Mouse (Mus musculus) forebrain, embryonic 13.5 days (tissue): Measurements from ENCODE around the gene Gsk3a. TPM values are rescaled to one million over a fixed set of nuclear protein-coding genes. Genes with fewer than 3 reads are reported as not detected.

Experiments used
- ATAC-seq: fragments of 200-750 bp; cut with Nextera tagmentation; 2 replicates; pipeline ENCODE4 v1.8.0; 2017
- H3K27ac ChIP-seq: fragments of 300-500 bp; sonication (generic); 2 replicates; pipeline ENCODE4 v1.5.1; 2015; ENCODE audit warnings: inconsistent platforms, mild to moderate bottlenecking, moderate library complexity
- H3K27me3 ChIP-seq: fragments of 300-500 bp; sonication (generic); 2 replicates; pipeline ENCODE4 v1.6.1; 2015; ENCODE audit warnings: mild to moderate bottlenecking, inconsistent platforms
- H3K36me3 ChIP-seq: fragments of 300-500 bp; sonication (generic); 2 replicates; pipeline ENCODE4 v1.6.1; 2015; ENCODE audit warnings: mild to moderate bottlenecking, inconsistent platforms; ENCODE audit not compliant: poor library complexity, severe bottlenecking
- H3K4me1 ChIP-seq: fragments of 300-500 bp; sonication (generic); 2 replicates; pipeline ENCODE4 v1.6.1; 2015; ENCODE audit warnings: inconsistent platforms
- H3K4me2 ChIP-seq: fragments of 300-500 bp; sonication (generic); 2 replicates; pipeline ENCODE4 v1.6.1; 2015; ENCODE audit warnings: inconsistent platforms, mild to moderate bottlenecking, moderate library complexity
- H3K4me3 ChIP-seq: fragments of 300-500 bp; sonication (generic); 2 replicates; pipeline ENCODE4 v1.5.1; 2015; ENCODE audit warnings: mild to moderate bottlenecking, inconsistent platforms
- H3K9ac ChIP-seq: fragments of 300-500 bp; sonication (generic); 2 replicates; pipeline ENCODE4 v1.6.1; 2015; ENCODE audit warnings: mild to moderate bottlenecking, inconsistent platforms
- H3K9me3 ChIP-seq: fragments of 300-500 bp; sonication (generic); replicated peaks from 2 replicates; pipeline ENCODE4 v1.6.1; 2016; ENCODE audit warnings: inconsistent platforms
- WGBS: fragments of 180-500 bp; shearing (Covaris S2); methylation state at CpG from one replicate; pipeline ENCODE4 v1.1.7; 2015; 5-methylcytosine and 5-hydroxymethylcytosine counted together
- polyA plus RNA-seq: library from polyadenylated mRNA; unstranded; fragments of >200 nt; fragmentation: Nextera tagmentation; extraction: Ambion mirVana; gene quantifications from 2 replicates; pipeline ENCODE4 v1.2.1, GENCODE M21; 2015

Gsk3a gene
- polyA plus RNA-seq, 1 experiment from 2014 or later: 11.2 TPM

GRCm38 (mm10) chr7:25206094-25206830, 31.4 kb downstream of the Gsk3a start:
- Histone ChIP-seq H3K27me3 (no peaks in the 10 kb centered on the region), H3K4me3 (no peak overlapping the region), H3K27ac (no peak overlapping the region), H3K4me2 (no peak overlapping the region), H3K4me1 (no peaks in the 10 kb centered on the region), H3K36me3 (peaks cover 79% of the 10 kb centered on the region), H3K9me3 (no peaks in the 10 kb centered on the region), H3K9ac (no peak overlapping the region)
- WGBS: 87% methylated on average over 16 of the region's 16 CpGs
- ATAC-seq: no peak

GRCm38 (mm10) chr7:25205355-25206093, 32.1 kb downstream of the Gsk3a start:
- no peak overlapping the region for H3K9ac ChIP-seq
- no peak overlapping the region for H3K4me2 ChIP-seq
- no peak overlapping the region for H3K4me3 ChIP-seq
- no peaks in the 10 kb centered on the region for H3K27me3 ChIP-seq
- peaks cover 75% of the 10 kb centered on the region for H3K36me3 ChIP-seq
- WGBS: 91% methylated on average over 16 of the region's 16 CpGs
- H3K27ac ChIP-seq: no peak overlapping the region
- H3K9me3 ChIP-seq: no peaks in the 10 kb centered on the region
- ATAC-seq: no peak
- no peaks in the 10 kb centered on the region for H3K4me1 ChIP-seq

DNA sequence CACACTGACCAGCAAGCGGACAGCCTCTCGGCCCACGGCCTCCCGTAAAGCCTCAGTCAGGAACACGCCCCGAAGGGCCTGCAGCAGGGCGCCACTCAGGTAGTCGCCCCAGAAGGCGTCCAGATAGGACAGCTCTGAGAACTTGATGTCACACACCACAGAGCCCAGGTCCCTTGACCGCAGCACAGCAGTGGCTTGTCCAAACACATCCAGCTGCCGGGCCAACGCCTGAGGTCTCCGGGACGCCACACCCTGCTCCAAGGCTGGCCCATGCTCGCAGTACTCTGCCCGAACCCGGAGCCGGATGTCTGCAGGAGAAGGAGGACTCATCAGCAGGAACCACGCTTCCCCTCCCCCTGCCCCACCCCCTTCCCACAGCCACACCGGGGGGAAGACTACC, 34.0 kb downstream of the Gsk3a start:
- Histone ChIP-seq H3K36me3 (peaks cover 60% of the 10 kb centered on the region), H3K4me2 (no peak overlapping the region), H3K27ac (no peak overlapping the region), H3K4me3 (no peak overlapping the region), H3K27me3 (no peaks in the 10 kb centered on the region), H3K9me3 (peaks cover 5% of the 10 kb centered on the region; the same call in 1 of the 2 replicates), H3K4me1 (no peaks in the 10 kb centered on the region), H3K9ac (no peak overlapping the region)
- 94% methylated on average over 20 of the region's 20 CpGs for WGBS
- no peak for ATAC-seq

DNA sequence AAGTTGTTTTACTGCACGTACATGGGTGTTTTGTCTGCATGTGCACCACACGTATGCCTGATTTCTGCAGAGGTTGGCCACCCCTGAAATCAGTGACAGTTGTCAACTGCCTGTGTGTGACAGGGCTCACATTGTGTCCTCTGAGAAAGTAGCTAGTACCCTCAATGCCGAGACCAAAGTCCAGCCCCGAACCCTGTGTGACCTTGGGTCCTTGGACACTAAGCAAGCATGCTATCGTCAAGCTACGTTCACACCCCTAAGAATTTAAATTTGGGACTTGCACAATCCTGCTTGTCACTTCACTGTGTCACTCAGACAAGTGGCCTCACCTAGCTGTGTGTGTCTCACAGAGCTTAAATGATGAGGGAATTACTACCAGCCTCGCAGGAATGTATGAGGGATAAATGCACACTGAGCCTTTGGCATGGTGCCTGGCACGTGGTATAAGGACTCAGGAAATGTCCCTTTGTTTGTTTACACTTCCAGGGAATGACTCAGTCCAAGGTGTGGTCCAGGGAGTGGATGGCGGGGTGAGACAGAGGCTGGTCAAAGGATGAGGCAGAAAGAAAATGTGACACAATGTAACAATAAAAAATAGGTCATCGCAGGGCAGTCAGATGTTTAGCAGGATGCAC, 40.1 kb downstream of the Gsk3a start:
- Histone ChIP-seq H3K9me3 (peaks cover 5% of the 10 kb centered on the region; the same call in 1 of the 2 replicates), H3K27me3 (no peaks in the 10 kb centered on the region), H3K27ac (no peak overlapping the region), H3K9ac (no peak overlapping the region), H3K4me3 (no peak overlapping the region), H3K4me2 (no peak overlapping the region), H3K36me3 (peaks cover 20% of the 10 kb centered on the region), H3K4me1 (0 out of 2 replicates have a peak, but pooled peaks cover 3% of the 10 kb centered on the region)
- no peak for ATAC-seq
- WGBS: 67% methylated on average over 10 of the region's 10 CpGs

- H3K9me3 ChIP-seq: peaks cover 5% of the 10 kb centered on the region; the same call in 1 of the 2 replicates
- no peak overlapping the region for H3K27ac ChIP-seq
- 0 out of 2 replicates have a peak, but pooled peaks cover 6% of the 10 kb centered on the region for H3K36me3 ChIP-seq
- no peak overlapping the region for H3K4me3 ChIP-seq
- WGBS: 86% methylated on average over 9 of the region's 9 CpGs
- no peak overlapping the region for H3K9ac ChIP-seq
- no peak for ATAC-seq
- H3K27me3 ChIP-seq: no peaks in the 10 kb centered on the region
- 0 out of 2 replicates have a peak, but pooled peaks cover 3% of the 10 kb centered on the region for H3K4me1 ChIP-seq
- H3K4me2 ChIP-seq: no peak overlapping the region
These were observed 41.5 kb downstream of the Gsk3a start for GRCm38 (mm10) chr7:25196107-25196506.

- Histone ChIP-seq H3K27ac (no peak overlapping the region), H3K27me3 (no peaks in the 10 kb centered on the region), H3K4me2 (no peak overlapping the region), H3K9me3 (peaks cover 5% of the 10 kb centered on the region; the same call in 1 of the 2 replicates), H3K9ac (no peak overlapping the region), H3K4me1 (0 out of 2 replicates have a peak, but pooled peaks cover 3% of the 10 kb centered on the region), H3K36me3 (0 out of 2 replicates have a peak, but pooled peaks cover 4% of the 10 kb centered on the region), H3K4me3 (no peak overlapping the region)
- ATAC-seq: no peak
- 69% methylated on average over 3 of the region's 3 CpGs for WGBS
These were observed 42.5 kb downstream of the Gsk3a start for GRCm38 (mm10) chr7:25195148-25195547.

DNA sequence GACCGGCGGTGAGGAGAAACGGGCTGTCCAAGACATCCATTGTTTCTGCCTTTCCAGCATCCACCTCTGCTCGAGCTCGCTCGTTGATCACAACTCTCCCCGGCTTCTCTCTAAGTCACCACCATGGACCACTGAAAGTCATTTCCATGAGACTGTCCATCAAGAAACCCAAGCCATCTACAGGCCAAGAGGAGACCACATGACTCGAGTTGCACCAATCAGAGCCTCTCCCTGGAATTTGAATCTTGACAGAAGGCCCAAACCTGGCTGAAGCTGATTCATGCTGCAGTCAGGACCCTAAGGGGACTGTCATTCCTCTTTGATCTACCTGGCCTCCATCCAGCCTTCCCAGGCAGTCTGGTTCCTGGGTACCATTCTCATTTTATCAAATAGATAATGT, 45.5 kb downstream of the Gsk3a start:
- H3K4me1 ChIP-seq: peaks cover 3% of the 10 kb centered on the region; the same call in 1 of the 2 replicates
- H3K27ac ChIP-seq: no peak overlapping the region
- H3K9me3 ChIP-seq: no peaks in the 10 kb centered on the region
- no peak for ATAC-seq
- no peak overlapping the region for H3K4me3 ChIP-seq
- H3K27me3 ChIP-seq: no peaks in the 10 kb centered on the region
- no peaks in the 10 kb centered on the region for H3K36me3 ChIP-seq
- WGBS: 79% methylated on average over 8 of the region's 8 CpGs
- H3K4me2 ChIP-seq: no peak overlapping the region
- no peak overlapping the region for H3K9ac ChIP-seq

DNA sequence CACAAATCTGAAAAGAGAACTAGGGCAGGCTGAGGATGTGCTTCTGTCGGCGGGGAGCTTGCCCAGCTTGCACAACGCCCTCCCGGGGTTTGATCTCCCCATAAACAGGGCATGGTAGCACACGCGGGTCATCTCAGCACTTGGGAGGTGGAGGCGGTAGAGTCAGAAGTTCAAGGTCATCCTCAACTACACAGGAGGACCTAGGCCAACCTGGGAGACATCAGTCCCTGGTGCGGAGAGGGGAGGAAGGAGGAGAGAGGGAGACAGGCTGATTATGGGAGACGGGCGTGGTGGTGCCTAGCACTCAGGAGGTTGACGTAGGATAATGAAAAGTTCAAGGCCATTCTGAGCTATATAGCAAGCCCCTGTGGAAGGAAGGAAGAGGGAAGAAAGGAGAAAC, 46.8 kb downstream of the Gsk3a start:
- ATAC-seq: no peak
- no peaks in the 10 kb centered on the region for H3K27me3 ChIP-seq
- H3K4me3 ChIP-seq: no peak overlapping the region
- H3K27ac ChIP-seq: no peak overlapping the region
- WGBS: 89% methylated on average over 11 of the region's 11 CpGs
- H3K4me1 ChIP-seq: peaks cover 3% of the 10 kb centered on the region; the same call in 1 of the 2 replicates
- no peak overlapping the region for H3K4me2 ChIP-seq
- no peak overlapping the region for H3K9ac ChIP-seq
- H3K36me3 ChIP-seq: no peaks in the 10 kb centered on the region
- H3K9me3 ChIP-seq: no peaks in the 10 kb centered on the region

GRCm38 (mm10) chr7:25187662-25188650, 49.7 kb downstream of the Gsk3a start:
- peaks cover 15% of the 10 kb centered on the region for H3K27me3 ChIP-seq
- 28% methylated on average over 21 of the region's 21 CpGs for WGBS
- ATAC-seq: peak; percentile 86
- no peak overlapping the region for H3K4me3 ChIP-seq
- H3K4me1 ChIP-seq: peaks cover 3% of the 10 kb centered on the region; the same call in 1 of the 2 replicates
- no peaks in the 10 kb centered on the region for H3K36me3 ChIP-seq
- no peak overlapping the region for H3K27ac ChIP-seq
- 0 out of 2 replicates have a peak overlapping the region, but pooled peaks have one; percentile 21 for H3K9ac ChIP-seq
- H3K9me3 ChIP-seq: no peaks in the 10 kb centered on the region
- H3K4me2 ChIP-seq: no peak overlapping the region

DNA sequence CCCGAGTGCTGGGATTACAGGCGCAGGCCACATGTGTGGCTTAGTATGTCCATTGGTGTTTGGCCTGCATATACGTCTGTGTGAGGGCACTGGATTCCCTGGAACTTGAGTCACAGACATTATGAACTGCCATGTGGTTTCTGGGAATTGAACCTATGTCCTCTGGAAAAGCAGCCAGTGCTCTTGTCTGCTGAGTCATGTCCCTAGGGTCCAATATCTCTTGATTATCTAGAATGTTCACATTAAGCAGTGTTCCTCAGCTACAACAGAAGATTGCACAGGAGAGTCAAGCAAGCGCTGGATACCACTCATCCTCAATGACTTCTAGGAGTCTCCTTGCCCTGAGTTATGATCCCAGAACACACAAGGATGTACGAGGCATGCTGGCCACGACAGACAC, 53.6 kb downstream of the Gsk3a start:
- Histone ChIP-seq H3K9me3 (no peaks in the 10 kb centered on the region), H3K36me3 (no peaks in the 10 kb centered on the region), H3K27me3 (peaks cover 45% of the 10 kb centered on the region), H3K4me3 (no peak overlapping the region), H3K9ac (no peak overlapping the region), H3K4me1 (peaks cover 25% of the 10 kb centered on the region), H3K27ac (no peak overlapping the region), H3K4me2 (no peak overlapping the region)
- no peak for ATAC-seq
- 86% methylated on average over 6 of the region's 6 CpGs for WGBS

GRCm38 (mm10) chr7:25181814-25182213, 55.8 kb downstream of the Gsk3a start:
- Histone ChIP-seq H3K4me3 (peak overlapping the region; percentile 23), H3K4me1 (peaks cover 38% of the 10 kb centered on the region), H3K36me3 (no peaks in the 10 kb centered on the region), H3K27ac (no peak overlapping the region), H3K27me3 (peaks cover 55% of the 10 kb centered on the region), H3K9me3 (no peaks in the 10 kb centered on the region), H3K4me2 (peak overlapping the region; percentile 75), H3K9ac (peak overlapping the region; percentile 10; the same call in 1 of the 2 replicates)
- ATAC-seq: no peak
- 5% methylated on average over 21 of the region's 21 CpGs for WGBS
